Mouse (Mus musculus): ENCODE measurements at regions not wholly inside any gene's neighbourhood (a gene's known extent, or its start where the extent isn't known, plus 50 kb on each side); places are given as distances from the start of the nearest gene placed in this dataset.

DNA sequence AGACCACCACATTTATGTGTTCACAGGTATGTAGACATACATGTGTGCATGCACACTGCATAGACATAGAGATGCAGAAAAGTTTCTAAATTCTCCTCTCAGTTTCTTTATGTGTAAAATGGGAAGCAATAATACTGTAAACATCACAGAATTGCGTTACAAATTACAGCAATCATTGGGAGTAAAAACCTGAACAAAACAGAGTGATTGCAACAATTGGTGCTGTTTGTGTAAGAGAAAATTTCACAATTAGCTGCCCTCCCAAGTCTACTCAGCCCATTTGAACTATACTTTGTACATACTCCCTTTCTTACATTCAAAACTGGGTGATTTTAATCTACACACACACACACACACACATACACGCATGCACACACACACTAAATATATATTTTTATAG, 3480.8 kb upstream of the Gm7489 start:
- Histone ChIP-seq H3K9me3 (ENCODE audit: control insufficient read depth, low read length) (no peaks in the 10 kb centered on the region), H3K27ac (ENCODE audit: low read length) (no peak overlapping the region), H3K4me3 (ENCODE audit: low read length) (no peak overlapping the region), H3K4me1 (replicated peaks; ENCODE audit: control insufficient read depth, insufficient read depth, low read length) (no peaks in the 10 kb centered on the region), H3K36me3 (ENCODE audit: control insufficient read depth, insufficient read depth, low read length) (no peaks in the 10 kb centered on the region), H3K4me2 (ENCODE audit: low read depth, low read length) (no peak overlapping the region), H3K9ac (ENCODE audit: low read length) (no peak overlapping the region), H3K27me3 (ENCODE audit: control insufficient read depth, insufficient read depth, low read depth, low read length) (no peaks in the 10 kb centered on the region)
- WGBS = 88% methylated on average over 2 of the region's 2 CpGs
- no peak for ATAC-seq (ENCODE audit: low read depth)

DNA sequence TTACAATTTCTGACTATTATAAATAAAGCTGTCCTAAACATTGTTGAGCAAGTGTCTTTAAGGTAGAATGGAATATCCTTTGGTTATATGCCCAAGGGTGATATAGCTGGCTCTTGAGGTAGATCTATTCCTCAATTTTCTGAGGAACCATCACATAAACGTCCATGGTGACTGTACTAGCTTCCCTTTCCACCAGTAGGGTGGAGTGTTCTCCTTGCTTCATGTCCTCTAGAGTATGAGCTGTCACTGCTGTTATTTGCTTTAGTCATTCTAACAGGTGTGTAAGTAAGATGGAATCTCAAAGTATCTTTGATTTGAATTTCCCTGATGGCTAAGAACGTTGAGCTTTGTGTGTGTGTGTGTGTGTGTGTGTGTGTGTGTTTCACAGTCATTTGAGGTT, 3475.7 kb upstream of the Gm7489 start:
- ATAC-seq (ENCODE audit: low read depth) = no peak

DNA sequence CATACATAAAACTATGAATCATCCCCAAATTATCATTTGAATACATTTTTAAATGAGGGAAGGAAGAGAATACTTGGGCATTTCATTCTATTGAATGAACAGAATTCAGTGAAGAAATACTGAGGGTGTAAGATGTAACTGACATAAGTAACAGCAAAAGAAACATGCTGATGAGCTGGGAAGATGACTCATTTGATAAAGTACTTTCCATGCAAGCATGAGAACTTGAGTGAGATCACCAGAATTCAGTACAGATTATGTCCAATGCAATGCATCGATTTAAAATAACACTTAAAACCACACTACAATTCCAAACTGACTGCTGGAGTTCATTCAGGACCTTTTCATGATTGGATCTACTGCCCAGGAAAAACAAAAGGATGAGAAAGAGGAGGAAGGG, 3467.1 kb upstream of the Gm7489 start:
- ATAC-seq (ENCODE audit: low read depth) = no peak
- Histone ChIP-seq H3K27ac (ENCODE audit: low read length) (no peak overlapping the region), H3K4me2 (ENCODE audit: low read depth, low read length) (no peak overlapping the region), H3K4me1 (replicated peaks; ENCODE audit: control insufficient read depth, insufficient read depth, low read length) (no peaks in the 10 kb centered on the region), H3K9me3 (ENCODE audit: control insufficient read depth, low read length) (no peaks in the 10 kb centered on the region), H3K9ac (ENCODE audit: low read length) (no peak overlapping the region), H3K36me3 (ENCODE audit: control insufficient read depth, insufficient read depth, low read length) (no peaks in the 10 kb centered on the region), H3K4me3 (ENCODE audit: low read length) (no peak overlapping the region), H3K27me3 (ENCODE audit: control insufficient read depth, insufficient read depth, low read depth, low read length) (no peaks in the 10 kb centered on the region)
- 95% methylated on average over 1 of the region's 1 CpGs for WGBS

More for the DNA sequence above, 3475.7 kb upstream of the Gm7489 start:
- no peaks in the 10 kb centered on the region for H3K27me3 ChIP-seq (ENCODE audit: control insufficient read depth, insufficient read depth, low read depth, low read length)
- H3K27ac ChIP-seq (ENCODE audit: low read length) = no peak overlapping the region
- H3K4me2 ChIP-seq (ENCODE audit: low read depth, low read length) = no peak overlapping the region
- no peaks in the 10 kb centered on the region for H3K36me3 ChIP-seq (ENCODE audit: control insufficient read depth, insufficient read depth, low read length)
- H3K4me3 ChIP-seq (ENCODE audit: low read length) = no peak overlapping the region
- WGBS = 35% methylated on average over 2 of the region's 2 CpGs
- no peaks in the 10 kb centered on the region for H3K4me1 ChIP-seq (replicated peaks; ENCODE audit: control insufficient read depth, insufficient read depth, low read length)
- no peak overlapping the region for H3K9ac ChIP-seq (ENCODE audit: low read length)
- H3K9me3 ChIP-seq (ENCODE audit: control insufficient read depth, low read length) = no peaks in the 10 kb centered on the region

DNA sequence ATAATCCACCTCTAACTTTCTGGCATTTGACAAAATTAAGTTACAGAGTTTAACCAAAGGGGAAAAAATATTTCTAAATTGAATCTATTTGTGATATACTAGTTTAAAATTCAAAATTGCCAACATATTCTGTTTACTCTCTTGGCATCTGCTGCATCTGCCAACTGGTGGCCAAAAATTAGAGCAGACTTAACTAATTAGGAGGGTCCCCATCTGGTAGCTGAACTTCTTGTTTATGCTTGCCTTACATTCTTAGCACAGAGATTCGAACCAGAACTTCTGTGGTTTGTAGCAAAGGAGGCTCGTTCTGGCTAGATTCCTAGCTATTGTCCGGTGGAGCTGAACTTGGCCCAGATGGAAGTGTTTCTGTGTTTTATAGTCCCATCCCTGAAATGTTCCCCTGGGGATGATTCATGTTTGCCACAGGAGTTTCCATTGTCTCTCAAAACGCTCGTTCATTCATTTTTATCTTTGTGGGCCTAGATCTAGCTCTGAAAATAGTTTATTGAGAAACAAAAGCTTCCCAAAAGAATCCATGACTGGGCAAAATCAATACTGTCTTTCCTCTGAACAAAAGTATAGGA, 3461.5 kb upstream of the Gm7489 start:
- Histone ChIP-seq H3K4me1 (replicated peaks; ENCODE audit: control insufficient read depth, insufficient read depth, low read length) (no peaks in the 10 kb centered on the region), H3K27me3 (ENCODE audit: control insufficient read depth, insufficient read depth, low read depth, low read length) (no peaks in the 10 kb centered on the region), H3K9ac (ENCODE audit: low read length) (no peak overlapping the region), H3K9me3 (ENCODE audit: control insufficient read depth, low read length) (no peaks in the 10 kb centered on the region), H3K4me3 (ENCODE audit: low read length) (no peak overlapping the region), H3K27ac (ENCODE audit: low read length) (no peak overlapping the region), H3K36me3 (ENCODE audit: control insufficient read depth, insufficient read depth, low read length) (no peaks in the 10 kb centered on the region), H3K4me2 (ENCODE audit: low read depth, low read length) (no peak overlapping the region)
- no peak for ATAC-seq (ENCODE audit: low read depth)
- 74% methylated on average over 5 of the region's 5 CpGs for WGBS

DNA sequence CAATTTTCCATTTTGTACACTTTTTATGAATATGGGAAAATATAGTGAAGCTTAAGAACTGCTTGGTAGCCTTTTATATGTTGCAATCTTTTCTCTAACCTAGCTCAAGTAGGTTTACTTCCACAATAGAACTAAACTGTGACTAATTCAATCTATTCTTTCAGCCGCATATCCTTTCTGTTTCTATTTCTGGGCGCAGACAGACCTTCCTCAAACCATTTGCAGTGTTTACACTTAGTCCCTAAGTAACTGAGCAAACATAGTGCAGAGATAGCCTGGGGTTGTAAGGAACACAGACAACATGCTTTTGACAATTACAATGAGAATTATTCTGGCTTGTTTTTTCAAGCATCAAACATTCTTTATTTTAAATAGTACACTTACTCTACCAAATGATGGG, 3435.1 kb upstream of the Gm7489 start:
- Histone ChIP-seq H3K9ac (ENCODE audit: low read length) (no peak overlapping the region), H3K4me1 (replicated peaks; ENCODE audit: control insufficient read depth, insufficient read depth, low read length) (no peaks in the 10 kb centered on the region), H3K36me3 (ENCODE audit: control insufficient read depth, insufficient read depth, low read length) (no peaks in the 10 kb centered on the region), H3K27ac (ENCODE audit: low read length) (no peak overlapping the region), H3K4me2 (ENCODE audit: low read depth, low read length) (no peak overlapping the region), H3K4me3 (ENCODE audit: low read length) (no peak overlapping the region), H3K9me3 (ENCODE audit: control insufficient read depth, low read length) (no peaks in the 10 kb centered on the region), H3K27me3 (ENCODE audit: control insufficient read depth, insufficient read depth, low read depth, low read length) (no peaks in the 10 kb centered on the region)
- WGBS = 43% methylated on average over 2 of the region's 2 CpGs
- ATAC-seq (ENCODE audit: low read depth) = no peak

DNA sequence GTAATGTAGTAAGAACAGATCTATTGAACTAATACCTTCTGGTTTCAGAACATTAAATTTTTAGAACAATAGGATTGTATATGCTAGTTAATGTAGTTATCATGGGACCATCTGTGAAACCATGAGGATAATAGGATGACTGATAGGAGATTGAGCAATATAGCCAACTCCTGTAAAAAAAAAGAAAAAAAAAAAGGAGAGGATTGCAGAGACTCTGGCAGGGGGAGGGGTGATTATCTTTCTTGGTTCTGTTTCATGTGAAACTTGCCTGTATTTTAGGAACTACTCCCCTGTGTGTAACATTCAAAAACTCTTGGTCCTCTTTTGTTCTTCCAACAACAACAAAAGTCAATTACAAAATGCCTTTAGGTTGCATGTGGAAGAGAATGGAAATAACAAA, 3412.1 kb upstream of the Gm7489 start:
- Histone ChIP-seq H3K27me3 (ENCODE audit: control insufficient read depth, insufficient read depth, low read depth, low read length) (no peaks in the 10 kb centered on the region), H3K4me3 (ENCODE audit: low read length) (no peak overlapping the region), H3K4me2 (ENCODE audit: low read depth, low read length) (no peak overlapping the region), H3K9ac (ENCODE audit: low read length) (no peak overlapping the region), H3K9me3 (ENCODE audit: control insufficient read depth, low read length) (no peaks in the 10 kb centered on the region), H3K36me3 (ENCODE audit: control insufficient read depth, insufficient read depth, low read length) (no peaks in the 10 kb centered on the region), H3K4me1 (replicated peaks; ENCODE audit: control insufficient read depth, insufficient read depth, low read length) (no peaks in the 10 kb centered on the region), H3K27ac (ENCODE audit: low read length) (no peak overlapping the region)
- ATAC-seq (ENCODE audit: low read depth) = no peak

DNA sequence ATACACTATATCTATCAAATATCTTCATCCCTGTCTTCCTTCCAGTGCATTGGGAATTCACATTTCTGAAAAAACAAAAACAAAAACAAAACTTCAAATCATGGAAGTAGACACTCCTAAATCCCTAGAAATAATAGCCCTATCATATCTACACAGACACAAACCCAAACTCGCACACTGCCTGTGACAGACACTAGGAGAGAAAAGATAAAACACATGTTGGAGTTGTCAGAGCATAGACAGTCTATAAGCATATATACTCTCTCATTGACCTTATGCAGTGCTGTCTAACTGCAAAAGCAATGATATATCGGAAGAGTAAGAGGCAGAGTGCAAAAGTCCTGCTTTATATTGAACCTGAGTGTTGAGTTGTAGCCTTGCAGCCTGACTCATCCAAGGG, 3386.0 kb upstream of the Gm7489 start:
- H3K9me3 ChIP-seq (ENCODE audit: control insufficient read depth, low read length) = no peaks in the 10 kb centered on the region
- WGBS = 61% methylated on average over 2 of the region's 2 CpGs
- ATAC-seq (ENCODE audit: low read depth) = no peak
- H3K36me3 ChIP-seq (ENCODE audit: control insufficient read depth, insufficient read depth, low read length) = no peaks in the 10 kb centered on the region
- no peaks in the 10 kb centered on the region for H3K27me3 ChIP-seq (ENCODE audit: control insufficient read depth, insufficient read depth, low read depth, low read length)
- H3K27ac ChIP-seq (ENCODE audit: low read length) = no peak overlapping the region
- no peak overlapping the region for H3K4me2 ChIP-seq (ENCODE audit: low read depth, low read length)
- no peak overlapping the region for H3K9ac ChIP-seq (ENCODE audit: low read length)
- no peaks in the 10 kb centered on the region for H3K4me1 ChIP-seq (replicated peaks; ENCODE audit: control insufficient read depth, insufficient read depth, low read length)
- no peak overlapping the region for H3K4me3 ChIP-seq (ENCODE audit: low read length)

DNA sequence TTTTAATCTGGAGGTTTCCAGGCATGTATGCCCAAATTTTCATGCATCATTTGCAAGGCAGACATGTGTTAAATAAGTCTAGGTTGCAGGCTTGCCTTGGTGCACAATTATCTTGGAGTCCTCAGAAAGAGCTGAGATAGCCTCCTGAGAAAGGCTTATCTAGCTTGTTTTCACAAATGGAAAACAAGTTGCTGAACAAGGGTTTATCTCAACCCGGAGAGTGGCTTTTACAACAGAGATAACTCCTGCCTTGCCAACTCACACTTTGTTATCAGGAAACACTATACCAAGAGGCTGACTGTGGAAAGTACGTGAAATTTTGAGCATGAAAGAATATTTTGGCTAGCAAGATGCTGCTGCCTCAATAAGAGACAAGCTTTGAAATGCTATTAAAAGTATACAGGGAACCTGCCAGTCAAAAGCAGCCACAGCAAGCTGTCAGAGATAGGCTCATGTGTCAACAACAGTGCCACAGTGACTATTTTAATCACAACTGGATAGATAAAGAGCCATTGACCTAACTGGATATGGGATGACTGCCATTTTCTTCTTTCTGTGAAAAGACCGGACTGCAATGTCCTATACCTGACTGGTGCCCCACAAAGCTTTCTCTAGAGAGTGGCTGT, 3376.6 kb upstream of the Gm7489 start:
- H3K4me3 ChIP-seq (ENCODE audit: low read length) = no peak overlapping the region
- H3K27me3 ChIP-seq (ENCODE audit: control insufficient read depth, insufficient read depth, low read depth, low read length) = no peaks in the 10 kb centered on the region
- ATAC-seq (ENCODE audit: low read depth) = no peak
- no peaks in the 10 kb centered on the region for H3K4me1 ChIP-seq (replicated peaks; ENCODE audit: control insufficient read depth, insufficient read depth, low read length)
- 42% methylated on average over 3 of the region's 3 CpGs for WGBS
- H3K9ac ChIP-seq (ENCODE audit: low read length) = no peak overlapping the region
- H3K4me2 ChIP-seq (ENCODE audit: low read depth, low read length) = no peak overlapping the region
- H3K27ac ChIP-seq (ENCODE audit: low read length) = peak overlapping the region; percentile 18
- H3K9me3 ChIP-seq (ENCODE audit: control insufficient read depth, low read length) = no peaks in the 10 kb centered on the region
- no peaks in the 10 kb centered on the region for H3K36me3 ChIP-seq (ENCODE audit: control insufficient read depth, insufficient read depth, low read length)

DNA sequence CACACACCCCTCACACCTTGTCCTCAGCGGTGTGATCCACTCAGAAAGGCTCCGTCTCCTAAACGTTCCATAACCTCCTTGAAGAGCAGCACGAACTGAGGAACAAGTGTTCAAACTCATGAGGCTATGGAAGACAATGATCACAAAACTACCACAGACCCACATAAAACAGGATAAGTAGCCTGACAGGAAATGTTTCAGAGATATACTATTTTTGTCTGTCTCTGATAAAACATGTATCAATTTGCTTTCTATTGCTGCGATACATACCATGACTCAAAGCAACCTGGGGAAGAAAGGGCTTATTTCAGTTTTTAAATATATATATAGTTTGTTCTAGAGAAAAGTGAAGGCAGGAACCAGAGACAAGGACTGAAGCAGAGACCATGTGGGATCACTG, 3371.7 kb upstream of the Gm7489 start:
- no peaks in the 10 kb centered on the region for H3K4me1 ChIP-seq (replicated peaks; ENCODE audit: control insufficient read depth, insufficient read depth, low read length)
- no peak for ATAC-seq (ENCODE audit: low read depth)
- no peak overlapping the region for H3K4me3 ChIP-seq (ENCODE audit: low read length)
- WGBS = 76% methylated on average over 5 of the region's 5 CpGs
- H3K4me2 ChIP-seq (ENCODE audit: low read depth, low read length) = no peak overlapping the region
- no peak overlapping the region for H3K27ac ChIP-seq (ENCODE audit: low read length)
- no peak overlapping the region for H3K9ac ChIP-seq (ENCODE audit: low read length)
- H3K9me3 ChIP-seq (ENCODE audit: control insufficient read depth, low read length) = no peaks in the 10 kb centered on the region
- H3K36me3 ChIP-seq (ENCODE audit: control insufficient read depth, insufficient read depth, low read length) = no peaks in the 10 kb centered on the region
- no peaks in the 10 kb centered on the region for H3K27me3 ChIP-seq (ENCODE audit: control insufficient read depth, insufficient read depth, low read depth, low read length)

DNA sequence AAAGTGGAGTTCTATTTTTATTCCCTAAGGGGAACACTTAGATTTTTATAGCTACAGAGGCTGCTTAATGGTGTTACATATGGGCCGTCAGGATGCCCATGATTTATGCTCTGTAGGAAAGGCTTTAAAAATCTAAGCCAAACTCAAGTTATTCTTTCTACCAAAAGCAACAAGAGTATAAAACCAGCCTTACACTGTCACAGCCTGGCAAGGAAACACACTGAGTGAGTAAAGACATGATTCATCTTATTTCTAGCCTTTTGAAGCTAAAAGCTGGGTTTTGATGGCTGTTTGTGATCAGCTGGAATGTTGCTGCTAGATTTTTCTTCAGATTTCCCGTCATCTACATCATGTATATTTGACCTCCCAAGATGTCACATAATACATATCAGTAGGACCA, 3359.9 kb upstream of the Gm7489 start:
- Histone ChIP-seq H3K4me2 (ENCODE audit: low read depth, low read length) (no peak overlapping the region), H3K9me3 (ENCODE audit: control insufficient read depth, low read length) (no peaks in the 10 kb centered on the region), H3K4me1 (replicated peaks; ENCODE audit: control insufficient read depth, insufficient read depth, low read length) (no peaks in the 10 kb centered on the region), H3K27ac (ENCODE audit: low read length) (no peak overlapping the region), H3K4me3 (ENCODE audit: low read length) (no peak overlapping the region), H3K36me3 (ENCODE audit: control insufficient read depth, insufficient read depth, low read length) (no peaks in the 10 kb centered on the region), H3K27me3 (ENCODE audit: control insufficient read depth, insufficient read depth, low read depth, low read length) (no peaks in the 10 kb centered on the region), H3K9ac (ENCODE audit: low read length) (no peak overlapping the region)
- WGBS = 52% methylated on average over 2 of the region's 2 CpGs
- ATAC-seq (ENCODE audit: low read depth) = no peak

Data from lung, embryonic 16.5 days (tissue).